Mouse (Mus musculus) limb, embryonic 13.5 days (tissue): ENCODE data around the gene Vwa3a. TPM values are rescaled to one million over a fixed set of nuclear protein-coding genes. Genes with fewer than 3 reads are reported as not detected.
A peak's percentile ranks its signal among the peaks of the same experiment; 100 is the strongest.

Experiments used
- ATAC-seq: fragments of 200-750 bp; cut with Nextera tagmentation; 2 replicates; pipeline ENCODE4 v1.8.0; 2017; ENCODE audit warnings: low read depth, moderate number of reproducible peaks, moderate TSS enrichment; ENCODE audit not compliant: low FRiP score
- H3K27ac ChIP-seq: fragments of 300-500 bp; sonication (generic); 2 replicates; pipeline ENCODE4 v1.5.1; 2015; ENCODE audit warnings: inconsistent platforms, mild to moderate bottlenecking, moderate library complexity
- H3K27me3 ChIP-seq: fragments of 300-500 bp; sonication (generic); 2 replicates; pipeline ENCODE4 v1.6.1; 2015; ENCODE audit warnings: mild to moderate bottlenecking, inconsistent platforms
- H3K36me3 ChIP-seq: fragments of 300-500 bp; sonication (generic); 2 replicates; pipeline ENCODE4 v1.6.1; 2015; ENCODE audit warnings: inconsistent platforms, mild to moderate bottlenecking, moderate library complexity
- H3K4me1 ChIP-seq: fragments of 300-500 bp; sonication (generic); 2 replicates; pipeline ENCODE4 v1.6.1; 2015; ENCODE audit warnings: inconsistent platforms
- H3K4me2 ChIP-seq: fragments of 300-500 bp; sonication (generic); replicated peaks from 2 replicates; pipeline ENCODE4 v1.6.1; 2015; ENCODE audit warnings: inconsistent platforms, mild to moderate bottlenecking, moderate library complexity
- H3K4me3 ChIP-seq: fragments of 300-500 bp; sonication (generic); 2 replicates; pipeline ENCODE4 v1.5.1; 2015; ENCODE audit warnings: moderate library complexity, mild to moderate bottlenecking, inconsistent platforms
- H3K9ac ChIP-seq: fragments of 300-500 bp; sonication (generic); 2 replicates; pipeline ENCODE4 v1.6.1; 2015; ENCODE audit warnings: mild to moderate bottlenecking, inconsistent platforms
- H3K9me3 ChIP-seq: fragments of 300-500 bp; sonication (generic); 2 replicates; pipeline ENCODE4 v1.6.1; 2016; ENCODE audit warnings: inconsistent platforms
- WGBS: fragments of 180-500 bp; shearing (Covaris S2); methylation state at CpG from one replicate; pipeline ENCODE4 v1.1.7; 2015; 5-methylcytosine and 5-hydroxymethylcytosine counted together
- polyA plus RNA-seq: library from polyadenylated mRNA; unstranded; fragments of >200 nt; fragmentation: Nextera tagmentation; extraction: Ambion mirVana; gene quantifications from 2 replicates; pipeline ENCODE4 v1.2.1, GENCODE M21; 2015

Gene Vwa3a
- polyA plus RNA-seq, 1 experiment from 2014 or later, result 0.10 TPM

GRCm38 (mm10) chr7:120721456-120721855 is 17.7 kb upstream of the Vwa3a start:
- Histone ChIP-seq H3K27ac (no peak overlapping the region), H3K36me3 (peaks cover 6% of the 10 kb centered on the region; the same call in 1 of the 2 replicates), H3K9ac (no peak overlapping the region), H3K27me3 (no peaks in the 10 kb centered on the region), H3K9me3 (no peaks in the 10 kb centered on the region), H3K4me2 (no peak overlapping the region), H3K4me1 (peaks cover 14% of the 10 kb centered on the region), H3K4me3 (no peak overlapping the region)
- 93% methylated on average over 8 of the region's 8 CpGs for WGBS
- ATAC-seq, result no peak

DNA sequence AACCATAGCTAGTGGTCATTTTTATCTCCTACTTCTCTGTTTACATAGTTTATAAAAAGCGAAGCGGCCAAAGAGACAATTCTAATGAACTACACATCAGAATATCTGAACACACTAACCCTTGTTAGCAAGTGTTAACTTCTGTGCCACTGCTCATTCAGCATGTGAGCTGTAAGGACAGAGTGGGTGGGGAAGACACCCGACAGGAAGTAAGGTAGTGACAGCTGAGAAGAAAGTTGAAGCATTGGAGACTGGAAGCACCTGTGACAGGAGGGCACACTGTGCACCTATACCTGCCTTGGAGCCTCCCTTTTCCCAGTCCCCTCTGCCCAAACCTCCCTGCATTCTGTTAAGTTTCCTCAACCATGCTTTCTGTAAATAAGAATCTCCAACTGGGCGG is 17.1 kb upstream of the Vwa3a start:
- H3K9ac ChIP-seq, result no peak overlapping the region
- WGBS, result 91% methylated on average over 4 of the region's 4 CpGs
- H3K27ac ChIP-seq, result no peak overlapping the region
- ATAC-seq, result no peak
- H3K4me1 ChIP-seq, result peaks cover 12% of the 10 kb centered on the region
- no peak overlapping the region for H3K4me2 ChIP-seq
- no peaks in the 10 kb centered on the region for H3K27me3 ChIP-seq
- no peak overlapping the region for H3K4me3 ChIP-seq
- peaks cover 6% of the 10 kb centered on the region; the same call in 1 of the 2 replicates for H3K36me3 ChIP-seq
- H3K9me3 ChIP-seq, result no peaks in the 10 kb centered on the region

GRCm38 (mm10) chr7:120722839-120723278 is 16.3 kb upstream of the Vwa3a start:
- H3K9me3 ChIP-seq, result no peaks in the 10 kb centered on the region
- 75% methylated on average over 8 of the region's 8 CpGs for whole genome bisulfite sequencing
- no peak overlapping the region for H3K27ac ChIP-seq
- H3K36me3 ChIP-seq, result peaks cover 7% of the 10 kb centered on the region
- no peak overlapping the region for H3K4me2 ChIP-seq
- no peak overlapping the region for H3K9ac ChIP-seq
- H3K4me3 ChIP-seq, result no peak overlapping the region
- no peaks in the 10 kb centered on the region for H3K27me3 ChIP-seq
- no peak for ATAC-seq
- peaks cover 10% of the 10 kb centered on the region for H3K4me1 ChIP-seq

GRCm38 (mm10) chr7:120727581-120727980 is 11.5 kb upstream of the Vwa3a start:
- H3K27me3 ChIP-seq, result no peaks in the 10 kb centered on the region
- H3K36me3 ChIP-seq, result peaks cover 34% of the 10 kb centered on the region
- no peak overlapping the region for H3K4me3 ChIP-seq
- H3K27ac ChIP-seq, result no peak overlapping the region
- H3K4me2 ChIP-seq, result no peak overlapping the region
- H3K4me1 ChIP-seq, result peaks cover 5% of the 10 kb centered on the region
- 87% methylated on average over 3 of the region's 3 CpGs for WGBS
- ATAC-seq, result no peak
- H3K9ac ChIP-seq, result no peak overlapping the region
- no peaks in the 10 kb centered on the region for H3K9me3 ChIP-seq

DNA sequence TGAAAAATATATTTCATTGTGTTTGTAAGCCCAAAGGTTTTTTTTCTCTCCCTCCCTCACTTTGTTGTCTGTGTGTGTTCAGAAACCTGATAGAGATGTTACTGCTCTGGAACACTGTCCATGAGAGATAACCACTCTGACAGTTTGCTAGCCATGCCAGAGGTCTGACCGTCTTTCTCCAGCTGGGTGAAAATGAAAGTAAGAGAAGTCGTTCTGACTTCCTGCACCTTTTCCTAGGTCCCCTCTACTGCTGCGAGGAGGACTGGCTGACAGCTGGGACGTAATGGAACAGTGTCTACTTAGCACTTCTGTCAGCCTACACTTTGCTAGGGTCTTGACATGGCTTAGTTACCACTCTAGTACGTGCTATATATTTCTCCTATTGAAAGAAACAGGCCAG is 9.5 kb upstream of the Vwa3a start:
- H3K4me1 ChIP-seq, result no peaks in the 10 kb centered on the region
- no peaks in the 10 kb centered on the region for H3K9me3 ChIP-seq
- WGBS, result 76% methylated on average over 5 of the region's 5 CpGs
- no peak overlapping the region for H3K4me3 ChIP-seq
- H3K4me2 ChIP-seq, result no peak overlapping the region
- H3K27me3 ChIP-seq, result no peaks in the 10 kb centered on the region
- no peak for ATAC-seq
- H3K9ac ChIP-seq, result no peak overlapping the region
- H3K27ac ChIP-seq, result no peak overlapping the region
- peaks cover 38% of the 10 kb centered on the region for H3K36me3 ChIP-seq

DNA sequence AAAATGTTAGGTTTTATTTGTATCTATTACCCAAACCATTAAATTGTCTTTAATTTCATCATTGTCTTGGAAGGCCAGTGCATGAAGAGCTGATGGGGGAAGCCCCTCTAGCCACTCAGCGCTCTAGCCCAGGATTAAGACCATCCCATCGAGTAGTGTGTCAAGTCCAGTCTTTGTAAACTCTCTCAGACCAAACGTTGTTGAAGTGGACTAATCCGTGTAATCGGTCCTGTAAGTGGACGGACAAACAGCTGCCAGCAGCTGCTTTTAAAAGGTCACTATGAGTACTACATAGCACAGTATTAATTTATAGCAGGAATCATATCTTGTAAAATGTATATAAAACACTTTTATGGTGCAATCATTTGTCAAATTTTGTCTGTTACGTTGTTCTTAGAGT is 6.2 kb upstream of the Vwa3a start:
- WGBS, result 76% methylated on average over 7 of the region's 7 CpGs
- ATAC-seq, result no peak
- no peaks in the 10 kb centered on the region for H3K9me3 ChIP-seq

DNA sequence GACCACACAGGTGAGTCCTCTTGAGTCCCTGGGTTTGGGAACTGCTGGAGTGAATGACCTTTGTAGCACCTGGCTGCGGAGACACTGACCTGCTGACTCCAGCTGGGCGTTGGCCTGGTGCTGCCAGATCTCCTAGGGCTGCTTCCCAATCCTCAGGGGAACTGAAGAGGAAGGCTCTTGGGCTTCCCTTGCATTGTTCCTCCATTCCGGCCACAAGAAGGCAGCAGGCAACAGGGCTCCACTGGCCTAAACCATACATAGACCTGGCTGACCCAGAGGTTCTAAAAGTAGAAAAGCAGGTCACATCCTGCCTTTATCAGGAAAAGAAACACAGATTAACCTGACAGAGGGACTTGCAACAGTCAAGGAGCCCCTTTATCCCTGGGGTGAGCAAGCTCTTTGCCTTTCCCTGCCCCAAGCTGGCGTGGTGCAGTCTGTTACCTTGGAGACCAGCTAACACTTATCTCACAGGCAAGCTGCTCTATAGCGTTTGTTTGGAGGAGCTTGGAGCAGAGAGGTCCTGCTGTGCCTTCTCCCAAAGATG is 512 bp downstream of the Vwa3a start:
- peaks cover 4% of the 10 kb centered on the region for H3K36me3 ChIP-seq
- no peak overlapping the region for H3K9ac ChIP-seq
- no peaks in the 10 kb centered on the region for H3K4me1 ChIP-seq
- H3K27ac ChIP-seq, result no peak overlapping the region
- no peak for ATAC-seq
- no peak overlapping the region for H3K4me3 ChIP-seq
- WGBS, result 17% methylated on average over 5 of the region's 5 CpGs
- H3K27me3 ChIP-seq, result no peaks in the 10 kb centered on the region
- no peak overlapping the region for H3K4me2 ChIP-seq
- H3K9me3 ChIP-seq, result no peaks in the 10 kb centered on the region

More for the DNA sequence above, 6.2 kb upstream of the Vwa3a start:
- Histone ChIP-seq H3K27ac (no peak overlapping the region), H3K4me1 (no peaks in the 10 kb centered on the region), H3K27me3 (no peaks in the 10 kb centered on the region), H3K4me2 (no peak overlapping the region), H3K4me3 (no peak overlapping the region), H3K36me3 (peaks cover 35% of the 10 kb centered on the region), H3K9ac (no peak overlapping the region)

- H3K4me1 ChIP-seq, result no peaks in the 10 kb centered on the region
- H3K4me2 ChIP-seq, result no peak overlapping the region
- no peak overlapping the region for H3K27ac ChIP-seq
- H3K9ac ChIP-seq, result no peak overlapping the region
- WGBS, result 73% methylated on average over 14 of the region's 14 CpGs
- no peaks in the 10 kb centered on the region for H3K9me3 ChIP-seq
- ATAC-seq, result no peak
- no peaks in the 10 kb centered on the region for H3K36me3 ChIP-seq
- H3K4me3 ChIP-seq, result no peak overlapping the region
- no peaks in the 10 kb centered on the region for H3K27me3 ChIP-seq
Measured at GRCm38 (mm10) chr7:120743366-120744351, 4.5 kb downstream of the Vwa3a start.

- Histone ChIP-seq H3K9ac (no peak overlapping the region), H3K27me3 (no peaks in the 10 kb centered on the region), H3K27ac (no peak overlapping the region), H3K9me3 (no peaks in the 10 kb centered on the region), H3K4me2 (no peak overlapping the region), H3K36me3 (no peaks in the 10 kb centered on the region), H3K4me3 (no peak overlapping the region), H3K4me1 (no peaks in the 10 kb centered on the region)
- 92% methylated on average over 6 of the region's 6 CpGs for WGBS
- ATAC-seq, result no peak
Measured at GRCm38 (mm10) chr7:120744606-120745005, 5.5 kb downstream of the Vwa3a start.

DNA sequence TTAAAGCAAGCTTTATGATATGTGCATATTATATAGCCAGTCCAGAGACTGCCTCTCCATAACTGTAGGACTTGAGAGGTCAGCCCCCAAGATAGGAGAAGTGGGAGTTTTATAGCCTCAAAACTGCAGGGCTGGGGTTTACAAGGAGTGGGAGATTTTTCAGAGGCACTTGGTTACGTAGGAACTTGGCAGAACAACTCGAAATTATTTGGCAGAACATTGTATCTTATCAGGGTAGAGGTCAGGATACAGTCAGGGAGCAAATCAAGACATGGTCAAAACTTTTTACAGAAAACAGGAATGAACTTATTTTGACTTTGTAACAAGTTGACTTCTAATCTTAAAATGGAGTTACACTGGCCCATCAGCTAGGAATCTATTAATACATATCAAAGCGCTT is 6.9 kb downstream of the Vwa3a start:
- Histone ChIP-seq H3K27me3 (no peaks in the 10 kb centered on the region), H3K4me1 (no peaks in the 10 kb centered on the region), H3K36me3 (no peaks in the 10 kb centered on the region), H3K9me3 (no peaks in the 10 kb centered on the region), H3K4me2 (no peak overlapping the region), H3K9ac (no peak overlapping the region), H3K4me3 (no peak overlapping the region), H3K27ac (no peak overlapping the region)
- ATAC-seq, result peak; percentile 59; the same call in 1 of the 2 replicates
- 59% methylated on average over 3 of the region's 3 CpGs for WGBS

DNA sequence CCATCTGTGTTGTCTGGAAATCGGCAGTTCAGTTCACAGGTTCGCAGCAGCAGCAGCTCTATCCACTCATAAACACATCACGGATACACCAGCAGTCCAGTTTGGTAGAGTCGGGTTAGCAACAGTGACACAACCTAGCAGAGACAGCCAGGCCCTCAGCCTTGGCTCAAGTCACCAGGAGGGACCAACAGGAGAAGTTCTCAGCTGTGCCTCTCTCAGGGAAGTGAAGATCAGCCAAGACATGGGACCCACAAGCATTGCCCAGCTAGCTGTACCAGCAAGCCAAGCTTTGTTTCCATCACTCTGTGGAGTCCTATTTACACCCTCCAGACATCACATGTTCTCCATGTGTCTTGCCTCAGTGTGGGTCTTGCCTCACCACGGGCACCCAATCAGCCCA is 7.7 kb downstream of the Vwa3a start:
- no peak for ATAC-seq

DNA sequence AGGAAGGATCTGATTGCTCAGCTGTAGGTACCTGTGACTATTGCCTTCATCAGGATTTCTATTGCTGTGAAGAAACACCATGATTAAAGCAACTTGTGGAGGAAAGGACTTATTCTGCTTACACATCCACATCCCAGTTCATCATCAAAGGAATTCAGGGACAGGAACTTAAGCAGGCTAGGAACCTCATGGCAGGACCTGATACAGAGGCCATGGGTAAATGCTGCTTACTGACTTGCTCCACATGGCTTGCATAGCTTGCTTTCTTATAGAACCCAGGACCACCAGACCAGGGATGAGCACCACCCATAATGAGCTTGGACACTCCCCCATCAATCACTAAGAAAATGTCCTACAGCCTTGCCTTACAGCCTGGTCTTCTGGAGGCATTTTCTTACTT is 9.4 kb downstream of the Vwa3a start:
- no peak overlapping the region for H3K9ac ChIP-seq
- ATAC-seq, result no peak
- H3K27me3 ChIP-seq, result no peaks in the 10 kb centered on the region
- H3K36me3 ChIP-seq, result no peaks in the 10 kb centered on the region
- no peaks in the 10 kb centered on the region for H3K4me1 ChIP-seq
- no peak overlapping the region for H3K4me2 ChIP-seq
- H3K9me3 ChIP-seq, result no peaks in the 10 kb centered on the region
- no peak overlapping the region for H3K4me3 ChIP-seq
- no peak overlapping the region for H3K27ac ChIP-seq

More for the DNA sequence above, 7.7 kb downstream of the Vwa3a start:
- Histone ChIP-seq H3K9ac (no peak overlapping the region), H3K9me3 (no peaks in the 10 kb centered on the region), H3K4me3 (no peak overlapping the region), H3K27ac (no peak overlapping the region), H3K4me2 (no peak overlapping the region), H3K27me3 (no peaks in the 10 kb centered on the region), H3K36me3 (no peaks in the 10 kb centered on the region), H3K4me1 (no peaks in the 10 kb centered on the region)
- 81% methylated on average over 5 of the region's 5 CpGs for WGBS
